Mouse (Mus musculus) cerebellum, postnatal 4 days (tissue): ENCODE data around the gene Tmem198.

Experiments
- DNase-seq, 2 experiments: peaks; one replicate each; pipeline ENCODE4 v3.0.0; 2022; ENCODE audit warnings: low spot score in 2 of 2, mixed read lengths in 1 of 2

Tmem198 gene

GRCm38 (mm10) chr1:75455433-75455832 is 23.9 kb upstream of the Tmem198 start:
- no peak for DNase-seq

DNA sequence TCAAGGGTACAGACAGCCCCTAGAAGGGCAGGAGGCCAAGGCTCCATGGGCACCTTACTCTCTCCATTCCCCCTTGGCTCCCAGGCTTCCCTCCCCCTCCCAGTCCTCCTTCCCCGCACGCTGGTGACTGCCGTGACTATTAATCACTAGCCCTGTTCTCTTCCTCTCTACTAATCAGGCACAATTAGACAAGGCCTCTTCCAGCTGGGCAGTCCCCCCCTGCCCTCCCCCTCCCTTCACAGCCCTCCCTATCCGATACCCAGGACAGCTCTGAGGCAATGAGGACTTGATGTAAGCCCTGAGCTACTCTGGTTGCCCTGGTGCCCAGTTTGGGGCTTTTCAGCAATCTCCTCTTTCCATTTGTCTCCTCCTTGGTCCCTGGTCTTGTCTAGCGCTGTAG is 23.4 kb upstream of the Tmem198 start:
- DNase-seq = no peak

DNA sequence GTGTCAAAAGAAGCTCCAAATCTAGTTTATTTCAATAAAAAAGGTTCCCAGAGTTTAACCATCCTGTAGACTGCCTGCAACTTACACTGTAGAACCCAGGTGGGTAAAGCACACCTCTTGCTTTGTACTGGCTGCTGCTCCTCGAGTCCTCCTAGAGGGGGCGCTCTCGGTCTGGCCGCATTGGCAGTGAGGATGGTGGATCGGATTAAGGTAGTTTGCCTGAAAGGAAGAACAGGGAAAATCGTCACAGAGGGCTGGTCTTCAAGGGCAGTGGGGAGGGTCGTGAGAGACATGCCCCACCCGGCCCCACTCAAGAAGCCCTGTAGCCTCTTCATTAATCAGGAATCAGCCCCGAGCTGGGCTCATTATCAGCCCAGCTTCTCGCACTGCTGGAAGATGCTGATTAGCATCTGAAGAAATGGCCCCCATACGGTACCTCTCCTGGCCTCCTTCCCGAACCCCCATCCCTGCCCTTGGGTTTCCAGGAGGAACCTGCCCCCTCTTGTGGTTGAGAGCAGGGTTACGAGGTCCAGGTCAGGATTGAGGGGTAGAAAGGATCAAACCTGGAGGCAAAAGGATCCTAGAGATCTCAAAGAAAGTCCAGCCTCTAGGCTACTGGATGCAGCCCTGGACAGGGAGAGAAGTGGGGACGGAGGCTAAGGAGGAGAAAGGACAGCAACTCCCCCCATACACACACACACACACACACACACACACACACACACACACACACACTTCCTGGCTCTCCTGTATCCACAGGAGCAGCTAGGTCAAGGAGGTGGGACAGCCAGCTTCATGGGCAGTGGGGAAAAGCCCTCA is 22.4 kb upstream of the Tmem198 start:
- no peak for DNase-seq

- no peak for DNase-seq
Measured at GRCm38 (mm10) chr1:75457710-75458024, 21.7 kb upstream of the Tmem198 start.

DNA sequence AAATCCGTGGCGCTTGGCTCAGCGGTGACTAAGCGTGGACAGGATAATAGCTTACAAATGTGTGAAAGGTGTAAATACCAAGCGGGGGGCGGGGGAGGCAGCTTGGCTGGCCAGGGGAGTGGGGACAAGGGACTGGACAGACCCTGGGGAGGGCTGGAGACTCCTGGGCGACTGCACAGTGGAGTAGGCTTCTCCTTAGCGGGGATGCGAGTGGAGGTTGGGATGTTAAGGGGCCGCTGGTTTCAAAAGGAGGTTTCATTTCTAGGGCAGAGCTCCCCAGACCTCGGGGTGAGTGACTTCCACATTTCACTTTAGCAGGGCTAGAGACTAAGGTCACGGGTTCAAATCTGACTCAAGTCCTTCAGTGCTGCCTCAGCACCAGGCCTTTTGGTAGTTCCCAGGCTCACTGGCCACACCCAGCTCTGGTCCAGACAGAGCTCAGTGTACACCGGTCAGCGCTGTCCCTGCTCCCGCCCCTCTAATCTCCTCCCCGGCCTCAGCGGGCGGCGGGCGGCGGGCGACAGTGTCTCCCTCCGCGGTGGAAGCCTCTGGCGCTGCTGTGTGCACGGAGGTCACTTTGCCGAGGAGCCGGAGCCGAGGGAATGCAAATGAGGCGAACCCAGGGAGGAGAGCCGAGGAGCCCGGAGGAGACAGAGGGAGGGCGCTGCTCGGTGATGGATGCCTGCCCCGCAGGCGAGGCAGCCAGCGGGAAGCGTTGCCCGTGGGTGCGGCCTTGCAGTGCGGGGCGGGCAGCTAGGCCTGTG is 21.1 kb upstream of the Tmem198 start:
- no peak for DNase-seq

- DNase-seq = peak in 1 of 2 experiments; percentile 19
Measured at GRCm38 (mm10) chr1:75458789-75459684, 20.3 kb upstream of the Tmem198 start.

- no peak for DNase-seq
Measured at GRCm38 (mm10) chr1:75460297-75460696, 19.0 kb upstream of the Tmem198 start.

- no peak for DNase-seq
Measured at GRCm38 (mm10) chr1:75462636-75463035, 16.7 kb upstream of the Tmem198 start.

DNA sequence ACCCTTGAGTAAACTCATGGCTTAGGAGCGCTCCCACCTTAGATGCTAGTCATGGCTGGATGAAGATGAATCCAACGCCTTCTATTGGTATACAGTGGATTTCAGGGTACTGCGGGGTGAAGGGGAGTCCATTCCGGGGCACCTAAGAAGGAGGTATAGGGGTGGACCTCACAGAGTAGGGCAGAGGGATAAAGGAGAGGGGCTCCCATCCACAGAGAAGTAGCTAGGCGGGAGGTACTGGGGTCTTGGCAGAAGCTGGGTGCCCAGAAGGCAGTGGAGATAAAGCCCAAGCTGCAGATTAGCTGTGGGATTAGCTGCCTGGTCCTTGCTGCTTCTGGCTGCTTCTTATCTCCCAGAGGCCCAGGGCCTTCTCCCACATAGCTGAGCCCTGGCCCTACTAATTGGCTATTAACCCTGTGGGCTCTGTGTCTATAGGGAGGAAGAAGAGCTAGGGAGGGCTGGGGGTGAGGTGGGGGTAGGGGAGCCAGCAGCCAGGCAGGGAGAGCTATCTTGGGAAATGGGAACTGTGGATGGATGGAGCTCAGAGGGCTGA is 15.6 kb upstream of the Tmem198 start:
- no peak for DNase-seq

GRCm38 (mm10) chr1:75467215-75467927 is 12.0 kb upstream of the Tmem198 start:
- DNase-seq = peak; percentile 69 to 84

- DNase-seq = no peak
Measured at GRCm38 (mm10) chr1:75469287-75469825, 10.0 kb upstream of the Tmem198 start.

GRCm38 (mm10) chr1:75476441-75476840 is 2.9 kb upstream of the Tmem198 start:
- DNase-seq = no peak

- peak; percentile 75 to 90 for DNase-seq
Measured at GRCm38 (mm10) chr1:75477264-75477965, 1.9 kb upstream of the Tmem198 start.

GRCm38 (mm10) chr1:75477966-75478290 is 1.4 kb upstream of the Tmem198 start:
- DNase-seq = no peak

DNA sequence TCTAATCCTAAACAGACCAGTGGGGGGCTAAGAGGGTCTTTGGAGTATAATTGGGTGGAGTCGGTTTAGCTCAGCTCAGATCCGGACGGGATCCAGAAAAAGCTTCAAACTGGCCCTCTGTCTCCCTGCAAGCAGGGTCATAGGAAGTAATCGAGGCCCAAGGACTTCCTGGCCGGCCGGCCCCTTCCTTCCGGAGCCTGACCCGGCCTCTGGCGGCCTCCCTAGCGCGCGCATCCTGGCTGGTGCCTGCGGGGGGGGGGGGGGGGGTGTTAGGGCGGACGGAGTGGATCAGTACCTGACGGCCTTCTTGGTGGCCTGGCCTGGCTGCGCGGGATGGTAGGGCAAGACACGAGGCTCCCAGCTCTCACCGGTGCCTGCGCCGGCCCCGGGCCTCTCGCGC is 835 bp upstream of the Tmem198 start:
- DNase-seq = no peak

DNA sequence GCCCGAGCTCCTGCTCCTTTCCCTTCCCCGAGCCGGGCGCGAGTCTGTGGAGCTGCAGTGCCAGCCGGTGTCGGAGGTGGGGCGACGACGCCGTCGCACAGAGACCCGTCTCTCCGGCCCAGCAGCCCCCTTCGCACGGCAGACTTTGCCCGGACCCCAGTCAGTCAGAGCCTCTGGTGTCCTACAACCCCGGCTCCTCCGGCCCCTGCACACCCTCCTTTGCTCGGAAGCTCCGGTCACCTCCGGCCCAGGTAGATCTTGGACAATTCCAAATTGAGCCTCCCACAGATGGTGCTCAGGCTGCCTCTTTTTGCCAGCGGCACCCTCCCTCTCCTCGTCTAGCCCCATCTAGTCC is 280 bp downstream of the Tmem198 start:
- no peak for DNase-seq

GRCm38 (mm10) chr1:75480036-75480435 is 704 bp downstream of the Tmem198 start:
- DNase-seq = no peak

- DNase-seq = no peak
Measured at GRCm38 (mm10) chr1:75480735-75481134, 1.4 kb downstream of the Tmem198 start.

DNA sequence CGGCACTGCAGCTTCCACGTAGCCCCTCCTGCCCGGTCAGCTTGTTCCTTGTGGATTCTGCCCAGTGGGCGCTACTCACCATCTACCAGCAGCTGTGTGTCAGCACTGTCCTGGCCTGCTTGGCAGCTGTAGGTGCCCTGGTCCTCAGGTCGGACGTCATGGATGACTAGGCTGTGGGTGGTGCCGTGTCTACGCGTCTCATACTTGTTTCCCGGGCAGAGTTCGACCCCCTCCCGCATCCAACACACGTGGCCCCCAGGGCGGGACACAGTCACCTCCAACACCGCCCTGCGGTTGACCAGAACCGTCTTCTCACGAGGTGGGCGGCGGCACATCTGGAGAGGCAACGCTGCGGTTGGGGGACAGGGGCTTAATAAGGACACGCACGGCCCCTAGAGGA is 7.2 kb downstream of the Tmem198 start:
- DNase-seq = no peak

DNA sequence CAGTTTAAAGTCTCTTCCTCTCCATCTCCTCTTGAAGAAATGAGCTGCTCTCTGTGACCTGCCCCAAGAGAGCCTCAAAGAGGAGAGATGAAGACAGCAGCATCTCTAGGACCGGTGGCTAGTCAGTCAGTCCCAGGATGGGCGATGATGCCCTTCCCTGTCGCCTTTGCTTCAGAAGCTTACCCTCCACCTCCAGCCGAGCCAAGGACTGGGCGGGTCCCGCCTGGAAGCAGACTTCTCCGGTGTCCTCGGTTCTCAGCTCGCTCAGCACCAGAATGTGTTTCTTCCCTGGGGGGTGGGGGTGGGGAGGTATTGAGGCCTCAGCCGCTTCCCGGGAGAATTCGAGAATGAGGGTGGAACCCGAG is 7.7 kb downstream of the Tmem198 start:
- DNase-seq = peak in 1 of 2 experiments; percentile 31
